26 mouse cellular contexts compared by ENCODE assay signal in the genomic region with DNA sequence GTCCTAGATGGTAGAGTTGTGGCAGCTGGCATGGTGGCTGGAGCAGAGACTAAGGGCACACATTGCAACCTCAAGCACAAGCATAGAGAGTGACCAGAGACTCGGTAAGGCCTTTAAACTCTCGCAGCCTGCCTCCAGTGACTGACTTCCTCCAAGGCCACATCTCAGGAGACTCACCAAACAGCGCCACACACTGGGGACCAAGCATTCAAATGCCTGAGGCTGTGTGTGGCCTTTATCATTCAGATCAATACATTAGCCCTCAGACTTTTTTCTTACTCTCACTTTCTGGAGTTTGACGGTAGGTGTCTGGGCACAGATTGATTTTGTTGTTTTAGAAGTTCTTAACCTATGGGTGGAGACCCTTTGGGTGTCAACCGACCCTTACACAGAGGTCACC. TPM values are rescaled to one million over a fixed set of nuclear protein-coding genes. Genes with fewer than 3 reads are reported as not detected.
A peak's percentile ranks its signal among the peaks of the same experiment; 100 is the strongest.
DNase-seq lines count a peak whose midpoint lies in the region; ATAC-seq and TF ChIP-seq lines count a peak whose summit lies in the region.
"Had no signal": no experiment of that assay in that cellular context is flagged by ENCODE, and none has a peak within 500 bp of the region (broad histone marks: within the 10 kb centered on the region; RNA-seq: fewer than 3 reads in every experiment).

No protein-coding gene starts in this region.

- no peak overlapping the region for H3K27ac ChIP-seq in kidney, postnatal 0 days
- H3K27ac ChIP-seq in MEL (ENCODE audit: control insufficient read depth, low read depth, low read length), result no peak overlapping the region
- no peak overlapping the region for H3K27ac ChIP-seq in layer of hippocampus, adult 2 months
- H3K27ac ChIP-seq: embryonic facial prominence, embryonic 13.5 days; forebrain, embryonic 12.5 days; heart, adult 2 months; heart, embryonic 15.5 days; hindbrain, embryonic 14.5 days had no signal

- 68% methylated on average over 5 of the region's 5 CpGs for WGBS in kidney, postnatal 0 days

- H3K9me3 ChIP-seq in kidney, postnatal 0 days (replicated peaks; ENCODE audit: low read length), result no peaks in the 10 kb centered on the region
- H3K9me3 ChIP-seq in E14TG2a.4 (ENCODE audit: low read length) (peaks cover 10% of the 10 kb centered on the region; the same call in 1 of the 2 replicates), MEL (replicated peaks; ENCODE audit: insufficient read depth, low read length) (no peaks in the 10 kb centered on the region)
- H3K9me3 ChIP-seq: embryonic facial prominence, embryonic 13.5 days; forebrain, embryonic 12.5 days; G1E; heart, embryonic 15.5 days had no signal

- no peaks in the 10 kb centered on the region for H3K36me3 ChIP-seq in kidney, postnatal 0 days (ENCODE audit: insufficient read depth, low read length)
- H3K36me3 ChIP-seq in E14TG2a.4 (ENCODE audit: insufficient read depth, low read length), result no peaks in the 10 kb centered on the region
- no peaks in the 10 kb centered on the region for H3K36me3 ChIP-seq in MEL (ENCODE audit: control insufficient read depth in 1 of 2, insufficient read depth in 2 of 2, low read length in 2 of 2)
- H3K36me3 ChIP-seq: embryonic facial prominence, embryonic 13.5 days; forebrain, embryonic 12.5 days; G1E; heart, embryonic 15.5 days had no signal

- no peak for TF ChIP-seq RAD21 in MEL (IDR thresholded peaks at IDR 0.05; ENCODE audit: low read depth, low read length)

- no peak overlapping the region for H3K4me3 ChIP-seq in kidney, postnatal 0 days (replicated peaks; ENCODE audit: low read depth, low read length)
- H3K4me3 ChIP-seq in E14TG2a.4 (replicated peaks; ENCODE audit: low read length), result no peak overlapping the region
- H3K4me3 ChIP-seq in MEL (ENCODE audit: control insufficient read depth in 1 of 2, insufficient read depth in 1 of 2, low read depth in 2 of 2, low read length in 2 of 2), result no peak overlapping the region
- no peak overlapping the region for H3K4me3 ChIP-seq in layer of hippocampus, adult 2 months
- H3K4me3 ChIP-seq: embryonic facial prominence, embryonic 13.5 days; forebrain, embryonic 12.5 days; heart, adult 2 months; heart, embryonic 15.5 days had no signal

- H3K4me1 ChIP-seq in kidney, postnatal 0 days (replicated peaks; ENCODE audit: insufficient read depth, low read length), result peaks cover 5% of the 10 kb centered on the region; the same call in 1 of the 2 replicates
- peaks cover 26% of the 10 kb centered on the region for H3K4me1 ChIP-seq in E14TG2a.4 (replicated peaks; ENCODE audit: low read depth, low read length)
- no peaks in the 10 kb centered on the region for H3K4me1 ChIP-seq in MEL (ENCODE audit: control insufficient read depth in 1 of 2, insufficient read depth in 2 of 2, low read length in 2 of 2)
- H3K4me1 ChIP-seq: heart, embryonic 15.5 days had no signal

- no peak for TF ChIP-seq POLR2A in MEL (IDR thresholded peaks at IDR 0.05; ENCODE audit: control insufficient read depth in 1 of 2, insufficient read depth in 1 of 2, low read depth in 1 of 2, low read length in 2 of 2, poor library complexity in 1 of 2)

- no peak for DNase-seq in kidney, postnatal 0 days (ENCODE audit: low spot score)
- DNase-seq in kidney, adult 8-10 months, result no peak
- DNase-seq in 416B (ENCODE audit: low read depth) (peak; percentile 15), MEL (ENCODE audit: low read depth, low spot score) (peak; percentile 20)
- DNase-seq in c-Kit-positive CD71-positive TER-119-positive erythroid progenitor cells, embryonic 14.5 days (ENCODE audit: low spot score), result no peak
- DNase-seq in layer of hippocampus, adult 2 months (ENCODE audit: low spot score in 2 of 2), result no peak
- DNase-seq in layer of hippocampus, adult 8-10 months (ENCODE audit: low spot score in 2 of 2), result no peak
- DNase-seq: adrenal gland, adult 8-10 months; adrenal gland, postnatal 36 days; cerebellum, adult 11 months; cerebellum, adult 8-10 months; cerebellum, postnatal 14 days; gastrocnemius, postnatal 10 days; heart, adult 2 months; heart, postnatal 14 days had no signal

- no peak for TF ChIP-seq EP300 in MEL (IDR thresholded peaks at IDR 0.05; ENCODE audit: low read depth in 1 of 2, low read length in 2 of 2)

- H3K27me3 ChIP-seq in kidney, postnatal 0 days (ENCODE audit: insufficient read depth, low read length), result no peaks in the 10 kb centered on the region
- peaks cover 60% of the 10 kb centered on the region for H3K27me3 ChIP-seq in E14TG2a.4 (ENCODE audit: insufficient read depth, low read length)
- peaks cover 5 to 8% of the 10 kb centered on the region in 2 experiments; a peak in 3 of 4 replicates for H3K27me3 ChIP-seq in MEL (ENCODE audit: control insufficient read depth in 1 of 2, insufficient read depth in 2 of 2, low read length in 2 of 2)
- H3K27me3 ChIP-seq: embryonic facial prominence, embryonic 13.5 days; forebrain, embryonic 12.5 days; heart, embryonic 15.5 days had no signal

- H3K79me2 ChIP-seq in MEL (ENCODE audit: control insufficient read depth, insufficient read depth, low read length, poor library complexity), result no peaks in the 10 kb centered on the region

- ATAC-seq in kidney, postnatal 0 days (replicated peaks; ENCODE audit: low FRiP score, low read depth), result no peak
- ATAC-seq: forebrain, embryonic 16.5 days; intestine, embryonic 16.5 days had no signal

- no peak overlapping the region for H3K4me2 ChIP-seq in kidney, postnatal 0 days (ENCODE audit: low read length)
- H3K4me2 ChIP-seq: embryonic facial prominence, embryonic 13.5 days; forebrain, embryonic 12.5 days; heart, embryonic 11.5 days; heart, embryonic 15.5 days; hindbrain, embryonic 14.5 days had no signal

- peak; percentile 25; the same call in 1 of the 2 replicates for TF ChIP-seq CTCF in kidney, postnatal 0 days (IDR thresholded peaks at IDR 0.05; ENCODE audit: low read depth)
- TF ChIP-seq CTCF in E14TG2a.4 (conservative IDR thresholded peaks at IDR 0.05; ENCODE audit: low read length) (peak; percentile 24), MEL (IDR thresholded peaks at IDR 0.05 in 2 of 3, conservative IDR thresholded peaks at IDR 0.05 in 1 of 3; ENCODE audit: control insufficient read depth in 1 of 3, insufficient read depth in 1 of 3, low read depth in 2 of 3, low read length in 3 of 3, poor library complexity in 1 of 3, severe bottlenecking in 1 of 3) (peak in 2 of 3 experiments; percentile 30 to 35; a peak in 4 of 6 replicates)
- no peak for TF ChIP-seq CTCF in layer of hippocampus, adult 2 months (conservative IDR thresholded peaks at IDR 0.05)

- no peak overlapping the region for H3K9ac ChIP-seq in kidney, postnatal 0 days (ENCODE audit: low read depth, low read length)
- no peak overlapping the region for H3K9ac ChIP-seq in MEL (ENCODE audit: control insufficient read depth, low read depth, low read length, poor library complexity, severe bottlenecking)
- H3K9ac ChIP-seq: embryonic facial prominence, embryonic 13.5 days; forebrain, embryonic 12.5 days; heart, embryonic 15.5 days; hindbrain, embryonic 14.5 days had no signal

TF ChIP-seq in MEL, 35 proteins besides CTCF, POLR2A, EP300 and RAD21:
- TF ChIP-seq GABPA (IDR thresholded peaks at IDR 0.05; ENCODE audit: low read depth, low read length) (no peak), CHD2 (IDR thresholded peaks at IDR 0.05; ENCODE audit: low read length) (no peak), RCOR1 (IDR thresholded peaks at IDR 0.05; ENCODE audit: low read depth, low read length) (no peak), TCF12 (IDR thresholded peaks at IDR 0.05; ENCODE audit: low read depth, low read length) (no peak), ZMIZ1 (IDR thresholded peaks at IDR 0.05; ENCODE audit: low read depth, low read length) (no peak), ZNF384 (IDR thresholded peaks at IDR 0.05; ENCODE audit: low read depth, low read length) (no peak), E2F4 (IDR thresholded peaks at IDR 0.05; ENCODE audit: borderline replicate concordance, low read depth, low read length) (no peak), ELF1 (IDR thresholded peaks at IDR 0.05; ENCODE audit: low read depth, low read length) (no peak), HCFC1 (IDR thresholded peaks at IDR 0.05; ENCODE audit: low read depth, low read length) (no peak), ZKSCAN1 (IDR thresholded peaks at IDR 0.05; ENCODE audit: low read depth, low read length) (no peak)

RNA-seq across cellular contexts. Expression of gene Skor1, which starts 30.4 kb away (rescaled TPM):
- not detected in 2 replicates for polyA plus RNA-seq in kidney, postnatal 0 days (2015; fragmentation: Nextera tagmentation; extraction: Ambion mirVana)
- not detected in 2 replicates for total RNA-seq in MEL (2012; rRNA removed)
- under 1 TPM in 1 of 2 experiments, not detected in 1; 0.06 TPM for polyA plus RNA-seq in MEL (2012; ENCODE audit: insufficient read depth in 1 of 2, insufficient read length in 2 of 2, low read depth in 1 of 2, low replicate concordance in 2 of 2, missing spikeins in 1 of 2)
- total RNA-seq in layer of hippocampus, adult 2 months (2021), result under 1 TPM; 0.20 to 0.27 TPM
- under 1 TPM in 1 of 4 experiments, not detected in 3; 0.18 TPM for total RNA-seq in layer of hippocampus, adult 8-10 months (2022)
- total RNA-seq: common myeloid progenitor, adult 5-6 weeks; heart, postnatal 14 days; hematopoietic stem cell, adult 5-6 weeks had no signal
- polyA plus RNA-seq: G1E; heart, embryonic 11.5 days; heart, embryonic 15.5 days; intestine, embryonic 16.5 days had no signal

Comparison
In these comparisons a context has a peak if more than half of its experiments do, and no peak if none do; other contexts are left out.
1. DNase-seq: peak in 416B (single experiment) and MEL (single experiment); none in kidney, postnatal 0 days (single experiment), kidney, adult 8-10 months (0 of 2), c-Kit-positive CD71-positive TER-119-positive erythroid progenitor cells, embryonic 14.5 days (single experiment), layer of hippocampus, adult 2 months (0 of 2) and layer of hippocampus, adult 8-10 months (0 of 2).